Mouse (Mus musculus): ENCODE results near the gene Gtse1. TPM values are rescaled to one million over a fixed set of nuclear protein-coding genes. Genes with fewer than 3 reads are reported as not detected.

Gene Gtse1
- polyA plus RNA-seq (2012; rRNA removed; ENCODE audit: low replicate concordance) = 1.7 and 2.8 TPM in 2 replicates

GRCm38 (mm10) chr15:85859490-85860031, at the start of gene Gtse1:
TSS of gene Gtse1 (plus strand) at chr15:85859745.

DNA sequence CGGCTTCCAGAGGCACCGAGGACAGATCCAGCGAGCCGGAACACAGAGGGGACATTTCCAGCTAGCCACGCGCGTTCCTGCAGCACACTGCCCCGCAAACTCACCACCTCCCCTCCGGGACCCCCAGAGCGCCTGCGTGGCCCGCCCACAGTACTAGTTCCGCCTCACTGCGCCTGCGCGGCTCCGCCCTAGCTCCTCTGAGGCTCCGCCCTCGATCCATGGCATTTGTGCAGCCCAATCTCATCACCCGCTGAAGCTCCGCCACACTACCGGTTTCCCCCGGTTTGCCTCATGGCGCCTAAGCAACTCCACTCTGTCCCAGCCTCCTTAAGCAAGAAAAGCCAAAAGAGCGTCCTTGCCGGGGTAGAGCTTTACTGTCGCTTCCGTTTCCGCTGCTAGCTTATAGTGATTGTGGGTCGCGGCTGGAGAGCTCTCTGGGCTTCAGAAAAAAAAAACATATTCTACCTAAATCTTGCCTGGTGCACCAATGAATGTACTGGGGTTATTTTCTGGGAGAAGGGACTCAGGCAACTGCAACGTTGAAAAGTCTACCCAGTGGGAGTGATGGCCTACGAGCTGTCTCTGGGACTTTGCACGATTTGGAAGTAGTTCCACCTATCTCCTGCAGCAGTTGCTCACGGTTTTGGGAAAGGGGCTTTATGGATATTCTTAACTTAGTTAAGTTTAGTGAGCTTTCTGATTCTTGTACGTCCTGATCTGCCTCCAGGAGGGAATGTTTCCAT, 47.8 kb upstream of the Gtse1 start, which contains the start of gene Cdpf1:
Cdpf1 (minus strand) TSS at position 163 of the 743 bp plus-strand sequence.

GRCm38 (mm10) chr15:85821203-85822010, 38.1 kb upstream of the Gtse1 start, which contains the start of gene Pkdrej:
TSS of gene Pkdrej (minus strand) at chr15:85821734.

DNA sequence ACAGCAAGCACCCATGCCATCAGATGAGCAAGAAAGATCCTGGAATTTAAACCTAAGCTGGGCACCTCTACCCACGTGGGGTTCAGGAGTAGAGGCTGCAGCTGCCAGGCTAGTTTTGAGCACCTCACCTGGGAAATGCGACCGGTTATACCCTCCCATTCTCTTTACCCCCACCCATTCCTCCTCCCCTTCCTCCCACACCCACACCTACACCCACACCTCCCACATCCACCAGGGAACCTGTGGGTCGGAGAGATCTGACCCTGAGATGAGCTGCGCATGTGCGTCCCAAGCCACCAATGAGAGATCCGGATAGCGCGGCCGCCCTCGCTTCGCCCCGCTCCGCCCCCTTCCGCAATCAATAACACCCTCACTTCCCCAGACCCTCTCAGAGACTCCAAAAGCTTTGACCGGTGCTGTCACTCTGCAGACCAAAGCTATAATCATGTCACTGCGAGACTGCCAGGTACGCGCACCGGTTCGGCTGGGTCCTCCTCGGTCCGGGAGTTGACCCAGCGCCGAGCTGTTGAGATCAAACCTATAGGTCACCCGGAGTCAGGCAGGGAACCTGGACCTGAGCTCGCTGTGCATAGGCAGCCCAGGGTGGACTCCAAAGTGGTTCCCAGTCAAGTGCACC, 27.5 kb upstream of the Gtse1 start, which contains the start of gene Ttc38:
Ttc38 (plus strand) TSS at position 353 of the 637 bp plus-strand sequence.

GRCm38 (mm10) chr15:85878848-85879497, 19.4 kb downstream of the Gtse1 start, which contains the start of gene Trmu:
TSS of gene Trmu (plus strand) at chr15:85879312.

Other genes with a start within 250 kb of the Gtse1 start
- 2.5 and 6.1 TPM in 2 replicates for gene Ppara, start 124.8 kb upstream of the Gtse1 start, polyA plus RNA-seq (2012; rRNA removed; ENCODE audit: low replicate concordance)
- gene Cdpf1, start 48.0 kb upstream of the Gtse1 start, polyA plus RNA-seq (2012; rRNA removed; ENCODE audit: low replicate concordance) = 37.3 and 38.0 TPM in 2 replicates
- 0.04 and 0.16 TPM in 2 replicates for gene Pkdrej, start 38.0 kb upstream of the Gtse1 start, polyA plus RNA-seq (2012; rRNA removed; ENCODE audit: low replicate concordance)
- gene Ttc38, start 27.4 kb upstream of the Gtse1 start, polyA plus RNA-seq (2012; rRNA removed; ENCODE audit: low replicate concordance) = 7.3 and 7.9 TPM in 2 replicates
- gene Trmu, start 19.6 kb downstream of the Gtse1 start, polyA plus RNA-seq (2012; rRNA removed; ENCODE audit: low replicate concordance) = 23.1 and 28.2 TPM in 2 replicates
- gene Celsr1, start 174.0 kb downstream of the Gtse1 start, polyA plus RNA-seq (2012; rRNA removed; ENCODE audit: low replicate concordance) = 6.9 and 10.5 TPM in 2 replicates
- gene Gramd4, start 197.9 kb downstream of the Gtse1 start, polyA plus RNA-seq (2012; rRNA removed; ENCODE audit: low replicate concordance) = 28.3 and 36.2 TPM in 2 replicates

All from mammary gland, adult 2 months (tissue).